Mouse (Mus musculus): Measurements from ENCODE around the gene Zkscan6. TPM values are rescaled to one million over a fixed set of nuclear protein-coding genes. Genes with fewer than 3 reads are reported as not detected.

The Zkscan6 gene
- 10 to 100 TPM; 10.8 to 12.9 TPM for total RNA-seq (2021)
- long read RNA-seq, experiment 1, transcript Zkscan6-202 (7 exons, 2,270 nt) = major isoform, 13 of 28 reads
- long read RNA-seq, experiment 1, partial matches to known transcripts = 3 of 28 reads
- long read RNA-seq, experiment 1, other reads (novel, unspliced or antisense) = 12 of 28 reads
- long read RNA-seq, experiment 2, partial matches to known transcripts = 1 of 7 reads
- long read RNA-seq, experiment 2, other reads (novel, unspliced or antisense) = 2 of 7 reads

- DNase-seq = peak; percentile 93
These were observed at the start of gene Zkscan6 for GRCm38 (mm10) chr11:65806909-65807504. Gene Zkscan6, plus strand, starts transcription at chr11:65807175.

- DNase-seq = no peak
These were observed 47.6 kb upstream of the Zkscan6 start for GRCm38 (mm10) chr11:65759350-65759749.

DNA sequence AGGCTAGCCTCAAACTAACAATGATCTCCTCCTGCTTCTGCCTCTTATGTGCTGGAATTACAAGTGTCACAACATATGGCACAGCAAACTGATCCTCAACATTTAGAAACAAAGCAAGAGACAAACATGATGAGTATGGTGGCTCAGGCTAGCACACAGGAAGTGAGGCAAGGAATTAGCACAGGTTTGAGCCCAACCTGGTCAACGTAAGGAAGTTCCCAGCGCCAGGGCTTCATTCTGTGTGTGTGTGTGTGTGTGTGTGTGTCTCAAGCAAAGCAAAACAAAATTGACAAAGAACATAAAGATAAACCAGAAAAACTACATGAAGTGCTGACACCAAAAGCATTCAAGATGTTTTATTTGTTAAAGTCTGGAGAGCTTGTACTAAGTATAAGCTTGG, 46.1 kb upstream of the Zkscan6 start:
- no peak for DNase-seq

- DNase-seq = no peak
These were observed 38.5 kb upstream of the Zkscan6 start for GRCm38 (mm10) chr11:65768445-65768844.

DNA sequence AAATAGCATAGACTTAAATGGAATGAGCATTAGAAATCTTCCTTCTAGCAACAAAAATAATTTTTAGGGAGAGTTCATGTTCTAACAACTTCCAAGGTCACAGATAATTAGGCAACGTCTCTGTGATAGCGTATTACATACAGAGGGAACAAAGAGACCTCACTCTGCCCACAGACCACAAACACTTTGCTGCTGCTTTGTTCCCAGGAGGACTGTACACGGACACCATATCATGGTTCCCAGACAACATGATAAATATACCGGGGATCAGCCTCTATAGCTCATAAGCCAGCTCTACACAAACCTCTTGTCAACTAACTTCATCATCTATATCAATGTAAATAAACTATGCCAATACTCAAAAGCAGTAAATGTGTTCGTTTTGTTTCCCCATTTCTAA, 37.0 kb upstream of the Zkscan6 start:
- DNase-seq = no peak

GRCm38 (mm10) chr11:65771546-65771945, 35.4 kb upstream of the Zkscan6 start:
- no peak for DNase-seq

- no peak for DNase-seq
These were observed 33.4 kb upstream of the Zkscan6 start for GRCm38 (mm10) chr11:65773535-65773934.

- no peak for DNase-seq
These were observed 32.9 kb upstream of the Zkscan6 start for GRCm38 (mm10) chr11:65773946-65774656.

GRCm38 (mm10) chr11:65776906-65777611, 29.9 kb upstream of the Zkscan6 start:
- no peak for DNase-seq

GRCm38 (mm10) chr11:65777810-65778209, 29.2 kb upstream of the Zkscan6 start:
- DNase-seq = no peak

GRCm38 (mm10) chr11:65779066-65779465, 27.9 kb upstream of the Zkscan6 start:
- DNase-seq = no peak

DNA sequence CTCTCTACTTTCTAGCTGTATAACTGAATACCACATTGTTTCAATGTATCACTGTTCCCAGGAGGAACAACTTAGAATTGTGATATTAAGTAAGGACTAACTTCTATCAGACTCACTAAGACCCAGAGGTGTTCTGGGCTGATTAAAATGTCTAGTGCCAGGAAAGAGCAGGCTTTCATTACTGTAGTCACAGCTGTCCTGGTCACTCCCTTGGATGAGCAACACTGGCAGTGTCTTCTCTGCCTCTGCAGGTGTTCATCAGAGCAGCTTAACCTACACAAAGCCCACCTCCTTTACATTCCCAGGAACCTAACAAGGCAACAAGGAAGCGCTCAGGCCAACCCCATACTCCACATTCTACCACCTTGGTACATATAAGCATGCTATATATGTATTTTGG, 27.4 kb upstream of the Zkscan6 start:
- DNase-seq = no peak

DNA sequence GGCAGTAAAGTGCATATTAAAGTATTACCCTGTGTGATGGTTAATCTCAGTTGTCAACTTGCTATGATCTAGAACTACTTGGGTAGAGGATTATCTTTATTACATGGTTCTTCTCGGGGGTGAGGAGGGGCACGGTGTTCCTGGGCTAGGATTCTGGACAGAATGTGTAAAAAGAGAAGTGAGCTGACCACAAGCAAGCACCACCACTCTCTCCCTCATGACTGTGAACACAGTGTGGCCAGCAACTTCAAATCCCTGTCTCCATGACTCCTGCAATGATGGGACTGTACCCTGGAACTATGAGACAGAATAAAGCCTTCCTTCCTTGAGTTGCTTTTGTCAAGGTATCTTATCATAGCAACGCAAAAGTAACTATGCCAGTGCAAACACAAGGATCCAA, 25.4 kb upstream of the Zkscan6 start:
- DNase-seq = no peak

DNA sequence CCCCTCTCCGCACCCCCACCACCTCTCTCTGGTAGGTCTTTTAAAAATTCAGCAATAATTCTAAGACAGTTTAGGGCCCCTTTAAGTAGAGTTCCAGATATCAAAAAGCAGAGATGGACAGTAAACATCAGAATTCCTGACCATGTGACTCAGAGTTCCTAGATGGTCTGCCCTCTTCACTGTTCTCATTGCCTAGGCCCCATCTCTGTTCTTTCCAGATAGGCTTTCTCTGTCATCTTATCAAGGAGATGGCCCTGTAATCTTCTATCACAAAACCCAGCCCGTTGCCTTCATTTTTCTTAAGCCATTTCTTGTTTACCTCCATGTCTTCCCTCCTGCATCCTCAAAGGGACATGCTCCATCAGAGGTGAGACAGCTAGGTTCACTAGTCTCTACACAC, 20.8 kb upstream of the Zkscan6 start:
- no peak for DNase-seq

DNA sequence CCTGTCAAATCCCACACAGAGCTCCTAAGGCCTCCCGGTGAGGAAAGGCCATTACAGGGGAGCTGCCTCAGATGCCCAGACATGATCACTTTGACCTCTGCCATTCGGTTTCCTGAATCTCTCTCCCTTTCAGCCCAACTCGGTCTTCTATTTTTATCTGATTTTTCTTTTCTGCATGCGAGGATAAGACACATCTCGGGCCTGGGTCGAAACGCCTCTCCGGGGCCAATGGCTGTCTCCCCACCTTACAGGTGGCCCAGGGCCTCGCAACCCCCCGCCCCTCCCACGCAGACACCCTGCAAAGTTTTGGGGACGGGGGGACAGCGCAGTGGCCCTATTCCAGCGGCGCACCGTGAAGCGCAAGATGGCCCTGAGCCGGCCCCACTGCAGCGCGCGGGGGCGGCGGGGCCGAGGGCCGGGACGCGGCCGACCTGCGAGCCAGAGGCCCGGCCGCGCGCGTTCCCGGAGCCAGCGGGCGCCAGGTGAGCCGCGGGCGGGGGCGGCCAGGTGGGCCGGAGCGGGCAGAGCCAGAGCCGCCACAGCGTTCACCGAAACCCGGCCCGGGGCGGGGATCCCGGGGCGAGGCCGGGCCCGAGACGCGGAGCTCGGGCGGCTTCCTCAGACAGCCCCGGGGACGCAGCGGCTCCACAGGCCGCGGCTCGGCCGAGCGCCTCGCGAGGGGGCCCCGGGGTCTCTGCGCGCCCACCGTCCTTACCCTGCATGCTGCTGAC, 19.4 kb upstream of the Zkscan6 start:
- no peak for DNase-seq

DNA sequence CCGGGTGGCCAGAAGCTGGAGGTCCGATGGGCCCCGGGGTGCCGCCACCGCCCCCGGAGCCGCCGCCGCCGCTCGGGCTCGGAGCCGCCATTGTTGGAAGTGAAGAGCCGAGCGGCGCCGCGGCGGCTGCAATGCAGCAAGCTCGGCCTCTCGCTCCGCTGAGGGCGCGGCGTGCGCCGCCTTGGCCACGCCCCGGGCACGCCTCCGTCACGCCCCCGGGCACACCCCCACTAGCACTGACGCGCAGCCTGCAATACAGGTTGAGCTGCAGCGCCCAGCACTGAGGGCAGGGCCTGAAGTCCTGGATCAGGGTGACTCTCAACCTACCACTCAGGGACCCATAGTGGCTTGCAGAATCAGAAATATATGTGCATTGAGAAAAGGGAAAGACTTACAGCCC, 18.8 kb upstream of the Zkscan6 start, which contains the start of gene Map2k4:
Map2k4 (minus strand) TSS at position 144 of the 400 bp plus-strand sequence.
- DNase-seq = peak; percentile 97

- DNase-seq = no peak
These were observed 12.4 kb upstream of the Zkscan6 start for GRCm38 (mm10) chr11:65794428-65795219.

- DNase-seq = no peak
These were observed 11.1 kb upstream of the Zkscan6 start for GRCm38 (mm10) chr11:65795896-65796295.

DNA sequence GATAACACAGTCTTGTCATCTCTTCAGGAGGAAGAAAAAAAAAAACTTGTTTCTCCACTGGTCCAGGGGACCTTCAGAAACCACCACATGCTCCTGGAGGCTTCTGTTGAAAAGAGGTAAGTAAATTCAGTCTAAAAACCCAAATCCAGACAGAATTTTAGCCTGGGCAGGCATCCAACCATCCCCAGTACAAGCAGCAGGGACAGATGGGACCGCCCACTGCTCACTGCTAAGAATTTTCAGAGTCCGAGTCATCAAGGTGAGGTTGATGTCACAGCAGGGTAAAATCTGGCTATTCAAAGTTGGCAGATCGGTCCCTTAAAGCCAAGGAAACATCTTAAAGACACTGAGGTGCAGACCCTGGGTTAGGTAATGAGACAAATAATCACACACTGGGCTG, 5.1 kb upstream of the Zkscan6 start:
- no peak for DNase-seq

DNA sequence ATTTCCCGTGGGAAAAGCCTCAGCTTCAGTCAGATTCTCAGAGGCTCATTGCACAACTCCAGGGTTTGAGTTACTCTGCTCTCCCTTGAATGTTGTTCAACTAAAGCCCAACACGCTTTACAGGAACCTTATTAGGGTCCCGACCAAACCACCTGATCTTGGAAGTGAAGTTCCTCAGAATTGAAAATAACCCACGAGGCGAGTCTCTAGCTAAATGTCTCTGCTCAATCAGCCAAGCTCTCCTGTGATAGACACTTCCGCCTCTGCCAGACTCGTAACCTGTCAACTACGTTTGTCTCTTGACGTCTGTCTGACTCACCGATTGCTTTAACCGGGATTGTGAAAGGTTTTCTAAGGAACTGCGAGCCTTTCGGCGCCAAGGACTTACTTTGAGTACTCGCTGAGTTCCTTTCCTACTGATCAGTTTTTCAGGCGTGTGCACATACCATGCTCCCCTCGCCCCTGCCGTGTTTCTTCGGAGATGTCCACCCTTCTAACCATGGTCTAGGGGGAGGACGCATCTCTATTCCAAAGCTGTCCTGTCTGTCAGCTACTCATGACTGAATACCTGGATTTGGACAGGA, 562 bp upstream of the Zkscan6 start:
- peak; percentile 70 for DNase-seq

DNA sequence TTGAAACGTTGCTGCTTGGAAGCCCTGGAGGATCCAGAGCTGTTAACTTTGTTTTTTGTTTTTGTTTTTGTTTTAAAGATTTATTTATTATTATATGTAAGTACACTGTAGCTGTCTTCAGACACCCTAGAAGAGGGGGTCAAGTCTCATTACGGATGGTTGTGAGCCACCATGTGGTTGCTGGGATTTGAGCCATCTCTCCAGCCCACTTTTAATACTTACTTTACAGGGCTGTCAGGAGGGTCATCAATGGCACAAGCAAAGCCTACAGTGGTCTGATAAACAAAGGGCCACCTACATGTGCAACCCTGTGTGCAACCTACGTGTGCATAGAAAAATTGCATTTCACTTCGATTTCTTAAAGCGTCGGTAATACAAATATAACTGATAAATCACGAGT, 626 bp downstream of the Zkscan6 start:
- DNase-seq = no peak
